Mouse (Mus musculus) urinary bladder, postnatal 25 days (tissue): ENCODE data around the gene Rai14.

ENCODE experiments used
- DNase-seq: peaks from one replicate; pipeline ENCODE4 v3.0.0; 2022; ENCODE audit warnings: low spot score

The Rai14 gene

DNA sequence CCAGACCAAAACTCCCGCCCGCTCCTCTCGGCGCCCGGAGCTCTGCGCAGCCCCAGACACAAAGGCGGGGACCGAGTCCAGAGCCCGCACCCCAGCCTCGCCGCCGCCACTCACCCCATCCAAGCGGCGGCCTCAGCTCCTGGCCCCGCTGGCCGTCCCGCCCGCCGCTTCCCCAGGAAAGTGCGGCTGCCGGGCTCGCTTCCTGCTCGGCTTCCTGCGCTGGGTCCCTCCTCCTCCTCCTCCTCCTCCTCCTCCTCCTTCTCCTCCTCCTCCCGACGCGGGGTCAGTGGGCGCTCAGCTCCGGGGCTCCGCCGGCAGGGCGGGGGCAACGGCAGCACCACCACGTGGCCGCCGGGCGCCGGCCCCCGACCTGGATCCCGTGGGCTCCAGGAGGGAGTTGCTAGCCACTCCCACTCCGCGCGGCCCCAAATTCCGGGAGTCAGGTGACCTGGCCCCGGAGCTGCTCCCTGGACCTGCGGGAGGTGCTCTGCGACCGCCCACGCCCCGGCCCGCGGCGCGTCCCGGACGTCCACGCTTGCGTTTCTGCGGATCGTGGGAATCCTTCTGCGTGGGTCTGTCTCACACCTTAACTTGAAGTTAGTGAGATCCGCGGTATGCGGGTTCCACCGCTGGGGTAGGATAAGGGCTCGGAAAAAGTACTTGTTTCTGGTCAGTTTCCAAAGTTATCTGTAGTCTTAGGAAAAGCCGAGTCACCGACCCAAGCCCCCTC, at the start of gene Rai14:
Gene Rai14 (minus strand): TSS at position 216 of the 730 bp plus-strand sequence.
- peak; percentile 74 for DNase-seq

DNA sequence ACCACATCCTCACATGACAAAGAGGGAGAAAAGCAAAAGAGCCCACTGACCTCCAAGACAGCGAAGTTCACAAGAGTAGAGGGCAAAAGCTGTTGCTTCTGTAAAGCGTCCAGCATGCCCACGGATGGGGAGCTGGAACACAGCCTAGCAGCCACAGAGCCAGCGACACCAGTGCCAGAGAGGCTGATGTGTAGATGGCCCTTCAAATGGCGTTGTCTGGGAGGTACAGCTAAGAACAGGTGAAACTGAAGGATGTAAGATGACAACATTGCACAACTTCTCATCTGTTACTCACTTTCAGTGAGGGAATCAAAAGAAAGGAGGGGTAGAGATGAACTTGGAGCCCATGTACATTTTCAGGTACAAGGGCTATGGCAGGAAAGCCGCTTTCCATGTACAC, 47.0 kb upstream of the Rai14 start:
- no peak for DNase-seq

DNA sequence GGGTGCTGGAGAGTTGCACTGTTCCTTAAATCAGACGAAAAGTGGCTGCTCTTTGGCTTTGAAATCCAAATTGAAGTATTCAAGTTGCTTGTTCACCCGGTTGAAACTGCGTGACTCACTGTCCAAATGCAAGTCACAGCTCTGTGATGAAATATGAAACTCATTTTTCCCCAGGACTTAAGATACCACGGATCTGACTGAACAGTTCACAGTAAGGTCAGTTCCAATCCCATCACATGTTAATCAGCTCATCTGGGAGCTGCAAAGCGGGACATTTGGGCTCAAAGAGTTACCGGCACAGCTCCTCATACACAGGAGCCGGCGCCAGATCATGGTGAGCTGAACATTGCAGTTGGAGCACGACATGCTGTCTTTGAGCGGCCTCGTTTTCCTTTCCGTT, 45.6 kb upstream of the Rai14 start:
- DNase-seq, result peak; percentile 30

DNA sequence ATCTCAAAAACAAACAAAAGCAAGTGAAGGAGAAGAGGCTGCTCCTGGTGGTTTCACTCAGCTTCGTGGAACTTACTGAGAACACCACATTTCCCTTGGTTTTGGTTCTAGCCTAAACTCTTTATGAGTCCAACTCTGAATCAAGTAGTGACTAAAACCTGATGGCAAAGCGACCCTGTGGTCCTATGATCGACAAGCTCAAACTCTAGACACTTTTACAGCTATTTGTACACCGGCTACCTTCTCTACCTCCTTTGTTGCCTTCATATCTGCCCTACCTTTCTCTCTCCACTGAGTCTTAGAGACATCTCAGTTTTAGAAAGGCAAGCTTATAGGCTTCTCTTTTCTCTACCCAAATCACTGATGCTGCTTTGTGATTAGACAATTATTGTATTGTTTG, 45.0 kb upstream of the Rai14 start:
- no peak for DNase-seq

DNA sequence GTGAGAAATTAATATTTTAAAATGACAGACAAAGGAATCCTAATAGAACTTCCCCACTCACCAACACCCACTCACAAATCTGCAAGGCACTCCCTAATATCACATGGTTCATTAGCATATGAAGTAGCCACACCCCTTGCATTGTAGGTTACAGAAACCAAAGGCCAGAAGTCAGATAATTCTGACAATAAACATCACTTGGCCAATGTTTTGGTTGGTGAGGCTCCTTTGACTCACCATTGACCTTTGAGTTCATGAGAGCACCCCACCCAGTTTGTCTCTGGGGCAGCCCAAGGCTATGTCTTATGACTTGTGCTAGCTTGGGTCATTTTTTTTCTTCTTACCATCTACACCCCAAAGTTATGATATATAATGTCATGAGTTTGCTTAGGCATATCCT, 44.4 kb upstream of the Rai14 start:
- no peak for DNase-seq

DNA sequence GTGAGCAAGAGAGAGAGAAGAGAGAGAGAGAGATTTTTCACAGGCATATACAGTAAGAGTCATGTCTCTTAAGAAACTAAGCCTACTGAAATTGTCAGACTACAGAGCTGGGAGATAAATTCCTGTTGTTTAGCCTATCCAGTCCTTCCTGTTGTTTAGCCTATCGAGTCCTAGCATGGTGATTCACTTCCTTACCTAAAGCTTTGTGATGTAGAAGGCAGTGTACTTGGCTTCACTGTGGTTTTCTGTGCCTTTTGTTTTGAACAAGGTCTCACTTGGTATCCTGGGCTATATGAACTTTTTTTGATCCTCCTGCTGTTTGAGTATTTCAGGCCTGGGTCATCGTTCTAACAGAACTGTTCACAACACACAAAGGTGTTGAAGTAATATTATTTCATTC, 36.7 kb upstream of the Rai14 start:
- DNase-seq, result no peak

DNA sequence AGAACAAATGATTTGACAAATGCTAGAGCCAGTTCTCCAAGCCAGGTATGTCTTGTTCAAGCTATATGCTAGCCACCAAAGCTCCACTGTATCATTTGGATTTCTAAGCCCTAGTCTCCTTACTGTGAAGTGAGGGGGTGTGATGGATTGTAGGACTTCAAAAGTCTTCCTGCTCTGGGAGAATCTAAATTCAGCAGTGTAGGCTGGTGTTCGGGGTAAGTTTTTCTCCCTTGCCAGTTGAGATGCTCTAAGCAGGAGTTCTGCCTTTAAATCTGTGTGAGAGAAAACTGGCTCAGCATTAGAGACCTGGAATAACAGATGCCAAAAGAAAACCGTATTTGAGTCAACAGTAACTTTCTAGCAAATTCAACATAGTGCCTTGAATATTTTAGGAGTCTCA, 35.9 kb upstream of the Rai14 start:
- DNase-seq, result no peak

DNA sequence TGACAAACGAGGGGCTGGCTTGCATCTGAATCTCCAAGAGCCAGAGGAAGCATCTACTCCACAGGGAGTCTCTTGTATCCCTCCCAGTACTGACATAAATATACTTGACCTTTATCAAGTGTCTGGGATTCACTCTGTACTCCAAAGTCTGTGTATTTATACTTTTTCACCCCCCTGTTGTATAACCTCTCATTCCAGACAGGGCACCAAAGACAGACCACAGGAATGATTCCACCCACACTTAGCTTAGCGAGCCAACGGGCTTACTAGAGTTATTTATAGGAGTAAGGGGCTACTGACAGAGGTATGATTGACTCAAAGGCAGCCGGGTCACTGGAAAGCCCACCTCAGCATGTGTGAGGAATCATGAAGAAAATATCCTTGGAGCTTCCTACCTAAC, 35.3 kb upstream of the Rai14 start:
- no peak for DNase-seq

DNA sequence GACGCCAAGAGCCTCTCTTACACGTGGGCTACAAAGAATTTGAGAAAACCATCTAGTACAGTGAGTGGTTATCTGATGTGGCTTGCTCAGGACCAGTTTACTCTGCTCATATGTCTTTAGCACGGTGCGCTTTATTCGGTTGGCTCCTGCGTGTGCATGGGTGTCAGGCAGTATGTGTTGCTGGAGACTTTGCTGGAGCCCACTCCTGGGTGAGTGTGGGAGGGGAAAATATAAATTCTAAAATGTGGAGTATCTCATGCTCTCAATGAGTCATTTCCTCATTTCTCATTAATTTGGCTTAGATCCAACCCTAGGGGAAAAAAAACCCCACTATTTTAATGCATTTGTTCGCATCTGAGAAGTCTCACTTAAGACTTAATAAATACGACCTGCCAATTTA, 33.2 kb upstream of the Rai14 start:
- DNase-seq, result no peak

DNA sequence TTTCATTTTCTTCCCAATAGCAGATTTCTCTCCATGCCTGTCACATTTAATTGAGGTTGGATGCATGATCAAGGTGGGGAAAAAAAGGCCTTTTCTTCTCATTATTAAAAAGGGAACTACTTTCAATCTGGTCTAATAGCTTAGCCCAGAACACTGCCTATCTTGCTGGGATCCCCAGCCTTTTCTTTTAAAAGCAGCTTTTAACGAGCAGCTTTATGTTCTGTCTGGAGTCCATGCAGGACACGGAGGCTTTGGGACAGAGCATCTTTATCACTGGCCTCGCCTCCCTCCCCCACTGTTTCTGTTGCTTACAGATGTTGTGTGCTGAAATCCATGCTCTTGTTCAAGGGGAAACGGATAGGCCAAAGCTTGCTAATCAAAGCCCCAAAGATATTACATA, 32.8 kb upstream of the Rai14 start:
- no peak for DNase-seq

DNA sequence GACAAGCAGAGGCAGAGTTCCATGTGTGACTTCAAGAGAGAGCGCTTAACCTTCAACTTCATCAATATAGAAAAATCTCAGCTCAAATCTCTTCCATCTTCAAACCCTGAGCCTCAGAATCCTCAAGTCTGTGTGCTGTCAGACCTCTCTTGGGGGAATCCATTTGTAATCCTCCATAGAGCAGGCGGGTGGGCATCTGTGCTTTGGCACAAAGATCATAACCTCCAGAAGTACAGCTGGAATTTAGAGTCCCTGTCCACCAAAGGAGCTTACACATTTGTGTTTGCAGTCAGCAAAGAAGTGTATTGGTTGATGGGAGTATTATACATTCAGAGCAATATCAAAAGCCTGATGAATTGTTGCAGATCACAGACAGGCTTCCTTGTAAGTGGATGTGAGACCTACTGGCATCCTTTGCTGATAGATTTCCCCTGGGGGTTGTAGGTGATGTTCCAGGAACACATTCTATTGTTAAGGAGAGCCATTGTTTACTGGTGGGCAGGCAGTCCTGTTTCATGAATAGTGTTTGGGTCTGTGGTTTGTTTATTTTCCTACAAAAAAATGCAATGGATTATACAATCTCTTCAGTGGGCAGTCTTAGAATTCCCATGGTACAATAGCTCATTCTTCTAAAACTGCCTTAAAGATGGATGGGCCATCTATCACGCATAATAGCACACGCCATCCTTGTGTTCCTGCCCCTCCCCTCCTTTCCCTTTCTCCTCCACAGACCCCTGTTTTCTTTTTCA, 32.1 kb upstream of the Rai14 start:
- DNase-seq, result no peak

DNA sequence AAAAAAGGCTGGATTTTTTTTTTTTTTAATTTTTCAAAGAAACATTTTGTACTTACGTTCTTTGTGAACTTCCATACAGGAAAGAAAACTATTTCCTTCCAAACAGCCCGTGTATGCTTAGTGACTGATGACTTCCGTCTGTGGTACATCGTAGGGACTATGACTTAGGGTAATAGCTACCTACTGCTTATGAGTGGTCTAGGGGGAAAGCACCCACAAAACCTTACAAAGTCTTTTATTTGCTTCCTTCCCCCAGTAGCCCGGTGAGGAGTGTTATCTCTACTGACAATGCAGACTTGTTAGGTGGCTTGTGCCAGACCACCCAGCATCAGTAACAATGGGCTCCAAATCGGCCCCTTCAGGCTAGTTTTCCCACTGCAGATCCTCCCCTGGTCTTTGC, 28.0 kb upstream of the Rai14 start:
- no peak for DNase-seq

DNA sequence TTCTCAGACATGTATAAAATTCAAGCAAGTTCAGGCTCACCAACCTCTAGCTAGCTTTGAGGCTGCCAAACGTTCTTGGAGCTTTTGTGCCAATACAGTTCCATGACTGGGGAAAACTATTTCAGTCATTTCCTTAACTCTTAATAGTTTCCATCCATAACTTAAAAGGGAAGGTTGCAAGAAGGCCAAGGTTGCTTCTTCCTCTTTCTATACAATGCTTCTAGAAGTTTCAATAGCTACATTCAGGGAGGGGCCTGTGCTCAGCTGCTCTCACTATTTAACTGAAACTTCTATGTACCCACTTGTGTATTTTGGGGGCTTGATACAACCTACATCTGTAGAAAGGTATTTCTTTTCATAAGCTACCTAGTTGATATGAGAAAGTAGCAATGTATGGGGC, 24.9 kb upstream of the Rai14 start:
- DNase-seq, result no peak

DNA sequence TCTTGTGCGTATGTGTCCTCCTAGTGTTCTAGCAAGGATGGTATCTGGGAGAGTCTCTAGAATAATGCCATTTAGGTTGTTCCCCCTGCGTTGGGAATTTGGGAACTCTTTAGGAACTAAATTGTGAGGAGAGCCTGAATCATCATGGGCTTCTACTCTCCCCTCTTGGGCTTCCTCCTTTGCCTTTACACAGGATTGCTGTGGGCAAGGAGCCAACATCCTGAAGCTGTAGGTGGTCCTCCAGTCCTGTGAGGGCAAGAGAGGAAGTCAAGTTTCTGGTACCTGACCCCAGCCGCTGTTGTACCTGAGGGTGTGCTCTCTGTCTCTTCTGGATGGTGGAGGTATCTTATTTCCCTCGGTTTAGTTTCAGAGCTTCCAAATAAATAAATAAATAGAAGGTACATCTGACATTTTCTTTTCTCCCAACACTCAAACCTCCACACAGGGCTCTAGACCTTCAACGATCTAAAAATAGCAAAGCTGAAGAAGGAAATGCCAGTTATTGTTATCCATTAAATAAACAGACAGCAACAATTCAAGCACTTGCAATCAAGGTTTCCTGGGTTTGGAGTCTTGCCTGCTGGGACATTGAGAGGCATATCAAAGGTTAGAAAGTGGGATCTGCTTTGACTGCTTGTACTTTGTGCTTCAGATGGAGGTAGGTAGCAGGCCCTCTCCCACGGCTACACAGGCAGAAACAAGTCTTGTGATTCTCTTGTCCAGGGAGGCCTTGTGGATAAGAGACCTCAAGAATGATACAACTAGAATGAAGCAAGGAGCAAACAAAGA, 24.1 kb upstream of the Rai14 start:
- DNase-seq, result no peak

DNA sequence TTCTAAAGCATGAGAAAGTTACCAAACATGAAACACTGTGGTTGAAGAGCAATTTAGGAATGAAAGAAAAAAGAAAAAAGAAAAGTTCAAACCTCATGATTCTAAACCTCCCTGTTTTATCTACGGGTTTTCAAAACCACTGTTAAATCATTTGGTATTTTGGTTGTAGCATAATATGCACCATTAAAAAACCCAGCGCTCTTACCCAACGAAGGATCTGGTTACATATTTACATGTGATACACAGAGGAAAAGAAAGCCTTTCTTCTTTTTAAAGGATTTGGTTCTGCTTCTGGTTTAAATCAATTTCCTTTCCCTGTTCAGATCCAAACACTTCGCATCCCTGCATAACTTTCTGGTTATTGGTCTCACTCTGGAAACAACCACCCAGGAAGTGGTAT, 21.5 kb upstream of the Rai14 start:
- DNase-seq, result no peak

DNA sequence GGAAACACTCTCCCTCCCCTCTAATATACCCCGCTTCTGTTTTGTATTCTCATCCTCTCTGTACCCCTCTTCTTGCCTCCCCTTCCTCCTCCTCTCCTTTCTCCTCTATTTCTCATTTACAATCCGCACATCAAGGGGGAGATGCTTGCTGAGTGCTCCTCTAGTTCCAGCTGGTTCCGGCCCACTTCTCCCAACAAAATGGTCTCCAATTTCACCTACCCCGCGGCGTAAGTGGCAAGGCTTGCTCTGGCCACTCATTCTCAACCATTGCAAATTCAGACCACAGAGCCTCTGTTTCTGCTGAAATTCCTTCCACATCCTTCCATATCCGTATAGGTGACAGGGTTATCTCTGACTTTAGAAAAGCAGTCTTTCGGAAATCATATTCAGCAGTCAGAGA, 20.8 kb upstream of the Rai14 start:
- DNase-seq, result no peak

DNA sequence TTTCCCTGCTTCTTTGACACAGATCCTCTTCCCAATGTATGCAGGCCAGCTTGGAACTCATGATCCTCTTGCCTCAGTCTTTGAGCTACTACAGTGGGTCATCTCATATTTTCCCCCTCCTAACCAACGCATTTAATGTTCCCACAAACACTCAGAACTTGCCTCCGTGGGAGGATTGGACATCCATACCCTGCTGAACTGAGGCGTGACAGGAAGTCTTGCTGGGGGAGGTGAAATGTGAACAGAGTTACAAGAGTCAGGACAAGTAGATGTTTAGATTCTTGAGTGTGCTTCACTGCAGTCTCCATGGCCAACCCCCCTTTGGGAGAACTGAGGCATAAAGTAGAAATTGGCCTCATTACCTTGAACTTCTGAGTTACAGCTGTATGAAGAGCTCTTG, 17.0 kb upstream of the Rai14 start:
- no peak for DNase-seq

DNA sequence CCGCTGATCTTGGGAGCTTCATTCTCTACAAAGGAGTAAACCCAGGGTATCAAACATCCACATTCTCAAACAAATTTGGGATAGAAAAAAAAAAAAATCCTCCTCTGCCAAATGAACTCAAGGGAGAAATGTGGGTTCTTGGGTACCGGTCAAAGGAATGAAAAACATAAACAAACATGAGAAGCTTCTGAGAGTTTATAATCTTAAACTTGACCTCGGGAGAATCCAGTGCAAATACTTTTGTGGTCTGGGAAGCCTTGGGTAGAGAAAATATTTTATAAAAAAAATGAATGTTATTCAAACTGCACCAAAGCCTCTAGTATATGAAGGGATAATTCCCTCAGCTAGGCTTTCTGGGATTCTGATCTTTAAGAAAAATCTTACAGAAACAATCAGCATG, 11.8 kb upstream of the Rai14 start:
- DNase-seq, result no peak

DNA sequence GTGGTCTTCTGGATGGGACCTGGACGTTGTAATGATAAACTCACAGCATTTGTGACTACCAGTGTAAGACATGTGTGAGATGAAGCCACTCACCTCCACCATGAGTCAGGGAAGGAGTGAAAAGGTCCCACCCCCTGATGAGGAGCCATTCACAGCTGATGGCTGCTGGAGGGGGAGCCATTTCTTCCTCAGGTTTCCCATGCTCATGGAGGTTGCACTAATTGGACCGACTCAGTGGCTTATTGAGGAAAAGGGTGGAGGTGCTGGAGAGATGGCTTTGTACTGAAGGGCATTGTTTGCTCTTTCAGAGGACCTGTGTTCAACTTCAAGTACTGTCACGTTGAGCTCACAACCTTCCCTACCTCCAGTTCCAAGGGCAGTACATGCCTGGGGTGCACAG, 10.4 kb upstream of the Rai14 start:
- no peak for DNase-seq

DNA sequence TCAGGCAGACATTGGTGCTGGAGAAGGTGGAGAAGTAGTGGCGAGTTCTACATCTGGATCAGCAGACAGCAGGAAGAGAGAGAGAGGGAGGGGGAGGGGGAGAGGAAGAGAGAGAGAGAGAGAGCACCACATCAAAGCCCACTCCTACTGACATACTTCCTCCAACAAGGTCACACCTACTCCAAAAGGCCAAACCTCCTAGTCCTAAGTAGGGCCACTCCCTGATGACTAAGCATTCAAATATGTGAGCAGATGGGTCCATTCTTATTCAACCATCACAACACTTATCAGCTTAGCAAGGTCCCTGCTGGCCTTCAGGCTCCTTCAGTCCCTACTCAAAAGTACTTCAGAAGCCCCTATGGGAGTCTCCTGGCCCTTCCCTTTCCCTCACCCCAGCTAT, 9.1 kb upstream of the Rai14 start:
- DNase-seq, result no peak

DNA sequence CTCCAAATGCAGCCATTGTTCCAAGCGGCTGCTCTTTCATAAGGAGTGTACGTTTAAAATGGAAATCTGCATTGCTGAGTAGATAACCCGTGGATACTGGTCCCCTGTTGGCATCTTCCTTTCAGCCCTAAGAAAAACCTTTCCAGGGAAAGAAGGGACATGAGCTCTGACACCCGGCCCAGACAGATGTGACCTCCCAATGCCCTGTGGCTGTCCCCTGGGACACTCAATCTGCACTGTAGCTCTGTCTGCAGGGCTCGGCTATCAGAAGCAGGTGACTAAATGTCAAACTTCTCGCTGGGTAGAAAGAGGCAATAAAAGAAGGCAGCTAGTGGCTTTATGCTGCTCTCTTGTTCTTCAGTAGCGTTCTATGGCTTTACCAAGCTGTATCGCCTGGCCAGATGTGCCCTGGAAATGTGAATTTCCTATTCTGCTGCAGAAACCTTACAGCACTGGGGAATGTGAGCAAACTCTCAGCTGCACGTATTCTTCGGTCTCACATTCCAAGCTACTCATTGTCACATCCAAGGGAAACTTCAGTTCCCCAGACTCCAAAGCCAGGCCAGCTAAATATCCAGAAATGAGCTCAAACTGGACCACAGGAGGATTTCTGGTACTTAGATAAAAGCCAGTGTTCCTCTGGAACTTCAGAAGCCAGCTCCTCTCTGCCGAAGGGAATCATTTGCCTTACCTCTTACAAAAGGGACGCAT, 8.4 kb upstream of the Rai14 start:
- DNase-seq, result no peak

DNA sequence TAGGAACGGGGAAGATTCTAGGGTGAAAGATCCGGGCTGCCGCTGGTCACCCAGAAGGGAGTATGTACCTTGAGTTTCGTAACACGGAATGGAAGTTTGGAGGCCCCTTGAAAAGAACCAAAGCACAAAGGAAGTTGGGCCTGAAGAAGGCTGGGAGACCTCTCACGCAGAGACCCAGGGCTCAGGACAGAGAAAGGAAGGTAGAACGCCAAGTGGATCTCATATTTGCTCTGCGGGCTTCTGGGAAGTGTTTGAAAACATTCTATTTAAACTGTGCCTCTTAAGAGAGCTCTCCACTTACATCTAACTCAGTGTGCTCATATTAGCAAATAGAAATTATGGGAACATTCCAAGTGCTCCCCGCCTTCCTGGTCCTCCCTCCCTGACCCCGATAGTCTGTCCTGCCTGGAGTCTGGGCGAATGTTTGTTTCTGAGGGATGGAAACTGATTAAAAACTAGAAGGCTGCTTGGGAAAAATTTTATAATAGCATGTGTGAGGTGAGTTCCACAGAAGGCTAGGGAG, 6.9 kb upstream of the Rai14 start:
- DNase-seq, result no peak
